Mouse (Mus musculus) neural tube, embryonic 14.5 days (tissue): ENCODE results near the gene Gm20388. TPM values are rescaled to one million over a fixed set of nuclear protein-coding genes. Genes with fewer than 3 reads are reported as not detected.
A peak's percentile ranks its signal among the peaks of the same experiment; 100 is the strongest.
"Not testable (repeated sequence)": the region's sequence is repeated elsewhere in the genome, so short reads cannot be mapped to it uniquely, and the experiment has no call there.

Experiments
- ATAC-seq: fragments of 200-750 bp; cut with Nextera tagmentation; 2 replicates; pipeline ENCODE4 v1.8.0; 2017; ENCODE audit warnings: low read depth, mild to moderate bottlenecking, moderate TSS enrichment, moderate library complexity
- H3K27ac ChIP-seq: fragments of 300-500 bp; sonication (generic); 2 replicates; pipeline ENCODE4 v1.5.1; 2014; ENCODE audit warnings: low read depth, mild to moderate bottlenecking, control low read depth, low read length, moderate library complexity, mixed read lengths
- H3K27me3 ChIP-seq: fragments of 300-500 bp; sonication (generic); 2 replicates; pipeline ENCODE4 v1.6.1; 2014; ENCODE audit warnings: low read length; ENCODE audit not compliant: control insufficient read depth, insufficient read depth
- H3K36me3 ChIP-seq: fragments of 300-500 bp; sonication (generic); 2 replicates; pipeline ENCODE4 v1.6.1; 2014; ENCODE audit warnings: low read length, mixed read lengths; ENCODE audit not compliant: control insufficient read depth, insufficient read depth
- H3K4me1 ChIP-seq: fragments of 300-500 bp; sonication (generic); 2 replicates; pipeline ENCODE4 v1.6.1; 2014; ENCODE audit warnings: low read length; ENCODE audit not compliant: control insufficient read depth, insufficient read depth
- H3K4me2 ChIP-seq: fragments of 300-500 bp; sonication (generic); 2 replicates; pipeline ENCODE4 v1.6.1; 2014; ENCODE audit warnings: mild to moderate bottlenecking, low read depth, low read length, control low read depth
- H3K4me3 ChIP-seq: fragments of 300-500 bp; sonication (generic); 2 replicates; pipeline ENCODE4 v1.5.1; 2014; ENCODE audit warnings: low read depth, low read length, control low read depth, mixed read lengths
- H3K9ac ChIP-seq: fragments of 300-500 bp; sonication (generic); replicated peaks from 2 replicates; pipeline ENCODE4 v1.6.1; 2014; ENCODE audit warnings: low read depth, mild to moderate bottlenecking, control low read depth, low read length, mixed read lengths
- H3K9me3 ChIP-seq: fragments of 300-500 bp; sonication (generic); 2 replicates; pipeline ENCODE4 v1.6.1; 2016; ENCODE audit warnings: low read length; ENCODE audit not compliant: control insufficient read depth
- WGBS: fragments of 180-500 bp; shearing (Covaris S2); extraction: QIAGEN DNeasy Blood & Tissue Kit; methylation state at CpG from one replicate; pipeline ENCODE4 v1.1.7; 2014; 5-methylcytosine and 5-hydroxymethylcytosine counted together
- polyA plus RNA-seq: library from polyadenylated mRNA; unstranded; fragments of >200 nt; fragmentation: Nextera tagmentation; extraction: Ambion mirVana; gene quantifications from 2 replicates; pipeline ENCODE4 v1.2.1, GENCODE M21; 2014

Gm20388 gene
- polyA plus RNA-seq, 1 experiment from 2014 or later = 10.3 TPM

GRCm38 (mm10) chr8:123102855-123103254, 3192.2 kb downstream of the Gm20388 start:
- Histone ChIP-seq H3K27ac (peak overlapping the region; percentile 95), H3K4me1 (peaks cover 11% of the 10 kb centered on the region), H3K9ac (peak overlapping the region; percentile 92), H3K4me2 (peak overlapping the region; percentile 87), H3K36me3 (peaks cover 29% of the 10 kb centered on the region), H3K4me3 (peak overlapping the region; percentile 88)
- H3K27me3 ChIP-seq, H3K9me3 ChIP-seq: not testable (repeated sequence)
- ATAC-seq = peak; percentile 22; the same call in 1 of the 2 replicates
- under 1% methylated on average over 26 of the region's 26 CpGs for WGBS

- Histone ChIP-seq H3K9me3 (no peaks in the 10 kb centered on the region), H3K4me2 (peak overlapping the region; percentile 87), H3K9ac (peak overlapping the region; percentile 92), H3K27ac (0 out of 2 replicates have a peak overlapping the region, but pooled peaks have one; percentile 4), H3K36me3 (peaks cover 25% of the 10 kb centered on the region), H3K4me1 (peaks cover 11% of the 10 kb centered on the region), H3K27me3 (no peaks in the 10 kb centered on the region), H3K4me3 (peak overlapping the region; percentile 88)
- WGBS = 17% methylated on average over 14 of the region's 15 CpGs
- ATAC-seq = no peak
Observed at GRCm38 (mm10) chr8:123103285-123103684, 3192.6 kb downstream of the Gm20388 start.

- H3K4me2 ChIP-seq = no peak overlapping the region; the same call in 1 of the 2 replicates
- ATAC-seq = no peak
- no peaks in the 10 kb centered on the region for H3K9me3 ChIP-seq
- 79% methylated on average over 6 of the region's 6 CpGs for WGBS
- peak overlapping the region; percentile 88; the same call in 1 of the 2 replicates for H3K4me3 ChIP-seq
- peak overlapping the region; percentile 92; the same call in 1 of the 2 replicates for H3K9ac ChIP-seq
- no peak overlapping the region for H3K27ac ChIP-seq
- no peaks in the 10 kb centered on the region for H3K27me3 ChIP-seq
- H3K4me1 ChIP-seq = peaks cover 11% of the 10 kb centered on the region
- peaks cover 23% of the 10 kb centered on the region for H3K36me3 ChIP-seq
Observed at GRCm38 (mm10) chr8:123104046-123104767, 3193.6 kb downstream of the Gm20388 start.

GRCm38 (mm10) chr8:123105553-123106326, 3195.1 kb downstream of the Gm20388 start:
- Histone ChIP-seq H3K27ac (no peak overlapping the region), H3K4me1 (peaks cover 11% of the 10 kb centered on the region), H3K36me3 (peaks cover 23% of the 10 kb centered on the region), H3K9me3 (no peaks in the 10 kb centered on the region), H3K9ac (no peak overlapping the region), H3K4me2 (no peak overlapping the region), H3K4me3 (no peak overlapping the region), H3K27me3 (no peaks in the 10 kb centered on the region)
- ATAC-seq = no peak
- 71% methylated on average over 5 of the region's 5 CpGs for WGBS

GRCm38 (mm10) chr8:123106531-123106930, 3195.9 kb downstream of the Gm20388 start:
- no peak for ATAC-seq
- 61% methylated on average over 2 of the region's 2 CpGs for WGBS

GRCm38 (mm10) chr8:123108010-123108409, 3197.4 kb downstream of the Gm20388 start:
- H3K4me3 ChIP-seq = no peak overlapping the region
- H3K4me2 ChIP-seq = no peak overlapping the region
- H3K4me1 ChIP-seq = peaks cover 11% of the 10 kb centered on the region
- 78% methylated on average over 1 of the region's 1 CpGs for WGBS
- no peak overlapping the region for H3K9ac ChIP-seq
- H3K27ac ChIP-seq = no peak overlapping the region
- peaks cover 23% of the 10 kb centered on the region for H3K36me3 ChIP-seq
- H3K27me3 ChIP-seq = no peaks in the 10 kb centered on the region
- H3K9me3 ChIP-seq = no peaks in the 10 kb centered on the region
- ATAC-seq = no peak

More at GRCm38 (mm10) chr8:123106531-123106930, 3195.9 kb downstream of the Gm20388 start:
- Histone ChIP-seq H3K9ac (no peak overlapping the region), H3K4me3 (no peak overlapping the region), H3K27me3 (no peaks in the 10 kb centered on the region), H3K4me1 (peaks cover 11% of the 10 kb centered on the region), H3K4me2 (no peak overlapping the region), H3K27ac (no peak overlapping the region), H3K36me3 (peaks cover 23% of the 10 kb centered on the region), H3K9me3 (no peaks in the 10 kb centered on the region)

- Histone ChIP-seq H3K27ac (no peak overlapping the region), H3K9me3 (no peaks in the 10 kb centered on the region), H3K27me3 (no peaks in the 10 kb centered on the region), H3K4me1 (peaks cover 2% of the 10 kb centered on the region; the same call in 1 of the 2 replicates), H3K4me3 (no peak overlapping the region), H3K4me2 (no peak overlapping the region), H3K9ac (no peak overlapping the region), H3K36me3 (peaks cover 16% of the 10 kb centered on the region)
- ATAC-seq = no peak
- 86% methylated on average over 5 of the region's 5 CpGs for WGBS
Observed at GRCm38 (mm10) chr8:123108953-123109352, 3198.3 kb downstream of the Gm20388 start.

GRCm38 (mm10) chr8:123110649-123111048, 3200.0 kb downstream of the Gm20388 start:
- H3K4me1 ChIP-seq = no peaks in the 10 kb centered on the region
- WGBS = 19% methylated on average over 4 of the region's 4 CpGs
- H3K4me3 ChIP-seq = no peak overlapping the region
- no peak overlapping the region for H3K4me2 ChIP-seq
- H3K27ac ChIP-seq = no peak overlapping the region
- peaks cover under 1% of the 10 kb centered on the region for H3K27me3 ChIP-seq
- no peaks in the 10 kb centered on the region for H3K36me3 ChIP-seq
- no peaks in the 10 kb centered on the region for H3K9me3 ChIP-seq
- H3K9ac ChIP-seq = no peak overlapping the region
- no peak; the same call in 1 of the 2 replicates for ATAC-seq

- peaks cover 18% of the 10 kb centered on the region for H3K27me3 ChIP-seq
- no peaks in the 10 kb centered on the region for H3K9me3 ChIP-seq
- no peak overlapping the region for H3K4me2 ChIP-seq
- no peak for ATAC-seq
- 83% methylated on average over 9 of the region's 9 CpGs for WGBS
- H3K4me1 ChIP-seq = peaks cover 11% of the 10 kb centered on the region; the same call in 1 of the 2 replicates
- H3K4me3 ChIP-seq = no peak overlapping the region
- H3K27ac ChIP-seq = no peak overlapping the region
- no peaks in the 10 kb centered on the region for H3K36me3 ChIP-seq
- no peak overlapping the region for H3K9ac ChIP-seq
Observed at GRCm38 (mm10) chr8:123112892-123113291, 3202.3 kb downstream of the Gm20388 start.
